Mouse (Mus musculus) lung, postnatal 0 days (tissue): ENCODE data around the gene Hyal1. TPM values are rescaled to one million over a fixed set of nuclear protein-coding genes. Genes with fewer than 3 reads are reported as not detected.

Source experiments
- ATAC-seq: fragments of 200-750 bp; cut with Nextera tagmentation; 2 replicates; pipeline ENCODE4 v1.8.0; 2017; ENCODE audit warnings: moderate library complexity
- DNase-seq: peaks from one replicate; pipeline ENCODE4 v3.0.0-alpha.2; 2016; ENCODE audit warnings: low spot score
- H3K27ac ChIP-seq: fragments of 300-500 bp; sonication (generic); 2 replicates; pipeline ENCODE4 v1.5.1; 2014; ENCODE audit warnings: antibody characterized with exemption, mild to moderate bottlenecking, low read length, mixed read lengths
- H3K27me3 ChIP-seq: fragments of 300-500 bp; sonication (generic); replicated peaks from 2 replicates; pipeline ENCODE4 v1.6.1; 2014; ENCODE audit warnings: low read length, mixed read lengths; ENCODE audit not compliant: insufficient read depth
- H3K36me3 ChIP-seq: fragments of 300-500 bp; sonication (generic); 2 replicates; pipeline ENCODE4 v1.6.1; 2014; ENCODE audit warnings: low read length, mixed read lengths; ENCODE audit not compliant: insufficient read depth
- H3K4me1 ChIP-seq: fragments of 300-500 bp; sonication (generic); 2 replicates; pipeline ENCODE4 v1.6.1; 2014; ENCODE audit warnings: antibody characterized with exemption, low read depth, low read length, mixed read lengths; ENCODE audit not compliant: insufficient read depth
- H3K4me2 ChIP-seq: fragments of 300-500 bp; sonication (generic); replicated peaks from 2 replicates; pipeline ENCODE4 v1.6.1; 2014; ENCODE audit warnings: low read depth, mild to moderate bottlenecking, low read length, moderate library complexity, mixed read lengths
- H3K4me3 ChIP-seq: fragments of 300-500 bp; sonication (generic); 2 replicates; pipeline ENCODE4 v1.5.1; 2014; ENCODE audit warnings: low read depth, low read length
- H3K9ac ChIP-seq: fragments of 300-500 bp; sonication (generic); replicated peaks from 2 replicates; pipeline ENCODE4 v1.6.1; 2014; ENCODE audit warnings: low read depth, mild to moderate bottlenecking
- H3K9me3 ChIP-seq: fragments of 300-500 bp; sonication (generic); 2 replicates; pipeline ENCODE4 v1.6.1; 2016; ENCODE audit warnings: low read length, mixed read lengths
- CTCF ChIP-seq: IDR thresholded peaks from 2 replicates; pipeline ENCODE4 v1.5.1; 2016; ENCODE audit warnings: antibody characterized with exemption, mild to moderate bottlenecking
- EP300 ChIP-seq: IDR thresholded peaks from 2 replicates; pipeline ENCODE4 v1.6.1; 2016; ENCODE audit warnings: antibody characterized with exemption, mild to moderate bottlenecking, control low read depth
- WGBS: fragments of 180-500 bp; shearing (Covaris S2); extraction: QIAGEN DNeasy Blood & Tissue Kit; methylation state at CpG from one replicate; pipeline ENCODE4 v1.1.7; 2014; 5-methylcytosine and 5-hydroxymethylcytosine counted together
- polyA plus RNA-seq: library from polyadenylated mRNA; unstranded; fragments of >200 nt; fragmentation: Nextera tagmentation; extraction: Ambion mirVana; gene quantifications from 2 replicates; pipeline ENCODE4 v1.2.1, GENCODE M21; 2015

The Hyal1 gene
- polyA plus RNA-seq, 1 experiment from 2014 or later: 11.0 TPM

DNA sequence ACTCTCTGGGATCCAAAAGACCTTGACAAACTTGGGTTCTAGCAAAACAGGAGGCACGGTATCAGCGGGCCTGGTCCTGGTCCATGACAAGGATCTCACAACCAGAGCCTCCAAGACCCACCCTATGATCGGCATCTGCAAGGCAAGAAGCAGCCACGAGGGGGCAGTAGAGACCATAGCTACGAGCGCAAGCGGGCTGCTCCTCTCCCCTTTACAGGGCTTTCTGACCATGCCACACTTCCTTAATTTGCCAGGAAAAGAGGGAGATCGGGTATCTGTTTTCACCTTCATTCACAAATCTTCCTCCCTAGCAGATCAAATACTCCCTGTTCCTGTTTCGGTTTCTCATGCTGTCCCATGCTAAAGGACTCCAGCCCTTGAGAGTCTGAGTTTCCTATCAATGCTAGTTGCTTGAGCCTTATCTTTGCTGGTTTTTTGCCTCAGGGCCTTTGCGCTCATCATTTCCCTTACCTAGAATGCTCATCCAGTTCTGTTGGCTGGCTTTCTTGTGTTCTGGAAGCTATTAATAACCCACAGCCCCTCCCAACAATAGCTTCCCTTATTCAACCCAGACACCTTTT lies 25.4 kb downstream of the Hyal1 start:
- Histone ChIP-seq H3K9me3 (no peaks in the 10 kb centered on the region), H3K4me3 (no peak overlapping the region), H3K27ac (no peak overlapping the region), H3K4me1 (no peaks in the 10 kb centered on the region), H3K27me3 (no peaks in the 10 kb centered on the region), H3K36me3 (no peaks in the 10 kb centered on the region), H3K4me2 (no peak overlapping the region), H3K9ac (no peak overlapping the region)
- DNase-seq (peak; percentile 91), ATAC-seq (peak; percentile 60)
- WGBS: 11% methylated on average over 10 of the region's 10 CpGs
- TF ChIP-seq EP300: no peak
- TF ChIP-seq CTCF: peak; percentile 99

- TF ChIP-seq CTCF: no peak
- TF ChIP-seq EP300: no peak
- Histone ChIP-seq H3K27me3 (no peaks in the 10 kb centered on the region), H3K4me2 (no peak overlapping the region), H3K4me3 (no peak overlapping the region), H3K9me3 (no peaks in the 10 kb centered on the region), H3K36me3 (no peaks in the 10 kb centered on the region), H3K9ac (no peak overlapping the region), H3K4me1 (no peaks in the 10 kb centered on the region), H3K27ac (no peak overlapping the region)
- no peak for DNase-seq
- WGBS: 75% methylated on average over 6 of the region's 6 CpGs
- ATAC-seq: no peak
These were observed 26.5 kb downstream of the Hyal1 start for GRCm38 (mm10) chr9:107603251-107603650.

GRCm38 (mm10) chr9:107605041-107605661 lies 28.4 kb downstream of the Hyal1 start:
- peak; percentile 58 for ATAC-seq
- 0 out of 2 replicates have a peak overlapping the region, but pooled peaks have one; percentile 12 for H3K9ac ChIP-seq
- peak overlapping the region; percentile 91; the same call in 1 of the 2 replicates for H3K27ac ChIP-seq
- peak; percentile 84 for DNase-seq
- no peaks in the 10 kb centered on the region for H3K27me3 ChIP-seq
- H3K4me3 ChIP-seq: no peak overlapping the region
- H3K4me1 ChIP-seq: no peaks in the 10 kb centered on the region; the same call in 1 of the 2 replicates
- H3K4me2 ChIP-seq: peak overlapping the region; percentile 41
- no peaks in the 10 kb centered on the region for H3K36me3 ChIP-seq
- TF ChIP-seq EP300 (no peak), CTCF (no peak)
- H3K9me3 ChIP-seq: no peaks in the 10 kb centered on the region
- 30% methylated on average over 21 of the region's 23 CpGs for WGBS

- WGBS: 26% methylated on average over 9 of the region's 9 CpGs
These were observed 29.9 kb downstream of the Hyal1 start for GRCm38 (mm10) chr9:107606591-107606990.

GRCm38 (mm10) chr9:107607036-107607435 lies 30.3 kb downstream of the Hyal1 start:
- Histone ChIP-seq H3K36me3 (no peaks in the 10 kb centered on the region), H3K4me3 (peak overlapping the region; percentile 19), H3K9ac (0 out of 2 replicates have a peak overlapping the region, but pooled peaks have one; percentile 26), H3K9me3 (no peaks in the 10 kb centered on the region), H3K27me3 (no peaks in the 10 kb centered on the region), H3K4me2 (peak overlapping the region; percentile 44), H3K27ac (peak overlapping the region; percentile 91), H3K4me1 (peaks cover 15% of the 10 kb centered on the region)
- WGBS: 63% methylated on average over 2 of the region's 2 CpGs
- TF ChIP-seq CTCF (no peak), EP300 (no peak)
- ATAC-seq (no peak), DNase-seq (no peak)

More at GRCm38 (mm10) chr9:107606591-107606990, 29.9 kb downstream of the Hyal1 start:
- Histone ChIP-seq H3K27me3 (no peaks in the 10 kb centered on the region), H3K9ac (0 out of 2 replicates have a peak overlapping the region, but pooled peaks have one; percentile 26), H3K9me3 (no peaks in the 10 kb centered on the region), H3K4me3 (peak overlapping the region; percentile 19), H3K4me2 (peak overlapping the region; percentile 44), H3K4me1 (peaks cover 10% of the 10 kb centered on the region), H3K36me3 (no peaks in the 10 kb centered on the region), H3K27ac (peak overlapping the region; percentile 91)
- TF ChIP-seq EP300 (no peak), CTCF (no peak)
- ATAC-seq (peak; percentile 18; the same call in 1 of the 2 replicates), DNase-seq (no peak)

GRCm38 (mm10) chr9:107607653-107608245 lies 31.0 kb downstream of the Hyal1 start:
- peak; percentile 37; the same call in 1 of the 2 replicates for TF ChIP-seq EP300
- no peak; the same call in 1 of the 2 replicates for TF ChIP-seq CTCF
- ATAC-seq (peak; percentile 8), DNase-seq (peak; percentile 68)
- Histone ChIP-seq H3K4me2 (peak overlapping the region; percentile 44), H3K4me3 (no peak overlapping the region), H3K36me3 (no peaks in the 10 kb centered on the region), H3K4me1 (peaks cover 15% of the 10 kb centered on the region), H3K9ac (peak overlapping the region; percentile 26; the same call in 1 of the 2 replicates), H3K27ac (peak overlapping the region; percentile 91), H3K9me3 (no peaks in the 10 kb centered on the region), H3K27me3 (no peaks in the 10 kb centered on the region)
- 38% methylated on average over 9 of the region's 9 CpGs for WGBS
